Mouse (Mus musculus): ENCODE measurements at regions not wholly inside any gene's neighbourhood (a gene's known extent, or its start where the extent isn't known, plus 50 kb on each side); places are given as distances from the start of the nearest gene placed in this dataset.

GRCm38 (mm10) chr3:35152191-35152590, 502.0 kb downstream of the Sox2 start:
- TF ChIP-seq CTCF (IDR thresholded peaks at IDR 0.05; ENCODE audit: low read depth, low read length) = no peak
- TF ChIP-seq POLR2A (IDR thresholded peaks at IDR 0.05; ENCODE audit: borderline replicate concordance, low read depth, low read length) = no peak

Data from bone marrow macrophage, adult 2 months (primary cell).